Mouse (Mus musculus) E14TG2a.4 (cell line): ENCODE results near the gene Dpp6.

Experiments used
- CTCF ChIP-seq: conservative IDR thresholded peaks from 2 replicates; pipeline ENCODE4 v1.5.1; 2014; ENCODE audit warnings: low read length
- NANOG ChIP-seq: IDR thresholded peaks from 2 replicates; pipeline ENCODE4 v1.6.1; 2014; ENCODE audit warnings: borderline replicate concordance, low read length, mixed read lengths

GRCm38 (mm10) chr5:27744944-27745343, 927.9 kb downstream of the Dpp6 start:
- TF ChIP-seq CTCF (no peak), NANOG (no peak)
